Mouse (Mus musculus) embryonic facial prominence, embryonic 13.5 days (tissue): ENCODE results near the gene Nrip2. TPM values are rescaled to one million over a fixed set of nuclear protein-coding genes. Genes with fewer than 3 reads are reported as not detected.

Experiments used
- ATAC-seq: fragments of 200-750 bp; cut with Nextera tagmentation; 2 replicates; pipeline ENCODE4 v1.8.0; 2017; ENCODE audit warnings: low read depth; ENCODE audit not compliant: insufficient number of reproducible peaks, insufficient read depth, low FRiP score, low TSS enrichment
- H3K27ac ChIP-seq: fragments of 300-500 bp; sonication (generic); 2 replicates; pipeline ENCODE4 v1.5.1; 2015; ENCODE audit warnings: moderate library complexity, mild to moderate bottlenecking, inconsistent platforms
- H3K27me3 ChIP-seq: fragments of 300-500 bp; sonication (generic); 2 replicates; pipeline ENCODE4 v1.6.1; 2015; ENCODE audit warnings: mild to moderate bottlenecking, inconsistent platforms
- H3K36me3 ChIP-seq: fragments of 300-500 bp; sonication (generic); 2 replicates; pipeline ENCODE4 v1.6.1; 2015; ENCODE audit warnings: mild to moderate bottlenecking, inconsistent platforms
- H3K4me1 ChIP-seq: fragments of 300-500 bp; sonication (generic); 2 replicates; pipeline ENCODE4 v1.6.1; 2015; ENCODE audit warnings: inconsistent platforms
- H3K4me2 ChIP-seq: fragments of 300-500 bp; sonication (generic); 2 replicates; pipeline ENCODE4 v1.6.1; 2015; ENCODE audit warnings: moderate library complexity, mild to moderate bottlenecking, inconsistent platforms
- H3K4me3 ChIP-seq: fragments of 300-500 bp; sonication (generic); 2 replicates; pipeline ENCODE4 v1.5.1; 2015; ENCODE audit warnings: mild to moderate bottlenecking, inconsistent platforms
- H3K9ac ChIP-seq: fragments of 300-500 bp; sonication (generic); 2 replicates; pipeline ENCODE4 v1.6.1; 2015; ENCODE audit warnings: mild to moderate bottlenecking, inconsistent platforms
- H3K9me3 ChIP-seq: fragments of 300-500 bp; sonication (generic); 2 replicates; pipeline ENCODE4 v1.6.1; 2016; ENCODE audit warnings: inconsistent platforms
- WGBS: fragments of 180-500 bp; shearing (Covaris S2); methylation state at CpG from one replicate; pipeline ENCODE4 v1.1.7; 2015; ENCODE audit warnings: mixed read lengths; 5-methylcytosine and 5-hydroxymethylcytosine counted together
- polyA plus RNA-seq: library from polyadenylated mRNA; unstranded; fragments of >200 nt; fragmentation: Nextera tagmentation; extraction: Ambion mirVana; gene quantifications from 2 replicates; pipeline ENCODE4 v1.2.1, GENCODE M21; 2015

Gene Nrip2
- 5.1 and 5.7 TPM in 2 replicates for polyA plus RNA-seq

- H3K27me3 ChIP-seq, result no peaks in the 10 kb centered on the region
- H3K27ac ChIP-seq, result peak within 1 kb of the TSS; percentile 48; the same call in 1 of the 2 replicates
- ATAC-seq, result no peak
- no peaks in the 10 kb centered on the region for H3K9me3 ChIP-seq
- peak within 1 kb of the TSS; percentile 29 for H3K4me3 ChIP-seq
- H3K4me2 ChIP-seq, result peak within 1 kb of the TSS; percentile 49
- no peaks in the 10 kb centered on the region for H3K36me3 ChIP-seq
- peaks cover 13% of the 10 kb centered on the region; the same call in 1 of the 2 replicates for H3K4me1 ChIP-seq
- WGBS, result 78% methylated on average over 3 of the region's 3 CpGs
- peak within 1 kb of the TSS; percentile 64 for H3K9ac ChIP-seq
Observed at GRCm38 (mm10) chr6:128398996-128399395, at the start of gene Nrip2. Gene Nrip2, plus strand, starts transcription at chr6:128399296.

GRCm38 (mm10) chr6:128349711-128350110, 49.4 kb upstream of the Nrip2 start:
- Histone ChIP-seq H3K27me3 (no peaks in the 10 kb centered on the region), H3K27ac (peak overlapping the region; percentile 65), H3K9ac (no peak overlapping the region), H3K9me3 (no peaks in the 10 kb centered on the region), H3K36me3 (peaks cover 10% of the 10 kb centered on the region), H3K4me2 (no peak overlapping the region), H3K4me3 (no peak overlapping the region), H3K4me1 (peaks cover 28% of the 10 kb centered on the region)
- 25% methylated on average over 7 of the region's 7 CpGs for WGBS
- ATAC-seq, result no peak

GRCm38 (mm10) chr6:128354140-128354539, 45.0 kb upstream of the Nrip2 start:
- WGBS, result 34% methylated on average over 3 of the region's 3 CpGs
- H3K9ac ChIP-seq, result peak overlapping the region; percentile 52

GRCm38 (mm10) chr6:128355201-128355681, 43.9 kb upstream of the Nrip2 start:
- H3K27me3 ChIP-seq, result no peaks in the 10 kb centered on the region
- peak overlapping the region; percentile 62 for H3K4me2 ChIP-seq
- H3K9ac ChIP-seq, result peak overlapping the region; percentile 88
- H3K36me3 ChIP-seq, result peaks cover 30% of the 10 kb centered on the region
- ATAC-seq, result peak; percentile 68
- peaks cover 26% of the 10 kb centered on the region for H3K4me1 ChIP-seq
- H3K4me3 ChIP-seq, result peak overlapping the region; percentile 80
- peak overlapping the region; percentile 95 for H3K27ac ChIP-seq
- under 1% methylated on average over 28 of the region's 28 CpGs for WGBS
- H3K9me3 ChIP-seq, result no peaks in the 10 kb centered on the region

More at GRCm38 (mm10) chr6:128354140-128354539, 45.0 kb upstream of the Nrip2 start:
- H3K27me3 ChIP-seq, result no peaks in the 10 kb centered on the region
- H3K9me3 ChIP-seq, result no peaks in the 10 kb centered on the region
- ATAC-seq, result no peak
- peak overlapping the region; percentile 62 for H3K4me2 ChIP-seq
- peaks cover 31% of the 10 kb centered on the region for H3K36me3 ChIP-seq
- peak overlapping the region; percentile 80 for H3K4me3 ChIP-seq
- H3K4me1 ChIP-seq, result peaks cover 25% of the 10 kb centered on the region
- no peak overlapping the region for H3K27ac ChIP-seq

- Histone ChIP-seq H3K9ac (peak within 1 kb of the TSS; percentile 88), H3K4me2 (peak within 1 kb of the TSS; percentile 62), H3K27ac (peak within 1 kb of the TSS; percentile 95), H3K4me3 (peak within 1 kb of the TSS; percentile 80), H3K36me3 (peaks cover 24% of the 10 kb centered on the region), H3K9me3 (no peaks in the 10 kb centered on the region), H3K4me1 (peaks cover 29% of the 10 kb centered on the region), H3K27me3 (no peaks in the 10 kb centered on the region)
- ATAC-seq, result peak; percentile 98
- under 1% methylated on average over 42 of the region's 42 CpGs for WGBS
Observed at GRCm38 (mm10) chr6:128355726-128356416, 43.2 kb upstream of the Nrip2 start, which contains the start of gene Tulp3. Gene Tulp3, minus strand, starts transcription at chr6:128355851.

GRCm38 (mm10) chr6:128358999-128359398, 40.1 kb upstream of the Nrip2 start:
- Histone ChIP-seq H3K9me3 (no peaks in the 10 kb centered on the region), H3K36me3 (peaks cover 21% of the 10 kb centered on the region), H3K27me3 (no peaks in the 10 kb centered on the region), H3K4me1 (peaks cover 37% of the 10 kb centered on the region), H3K4me2 (no peak overlapping the region), H3K9ac (no peak overlapping the region), H3K4me3 (no peak overlapping the region), H3K27ac (no peak overlapping the region)
- ATAC-seq, result no peak
- 30% methylated on average over 2 of the region's 2 CpGs for WGBS

- Histone ChIP-seq H3K36me3 (peaks cover 34% of the 10 kb centered on the region), H3K9ac (peak overlapping the region; percentile 94), H3K4me2 (peak overlapping the region; percentile 86), H3K9me3 (no peaks in the 10 kb centered on the region), H3K27ac (peak overlapping the region; percentile 97), H3K4me1 (peaks cover 40% of the 10 kb centered on the region), H3K4me3 (peak overlapping the region; percentile 96), H3K27me3 (no peaks in the 10 kb centered on the region)
- ATAC-seq, result no peak
- 16% methylated on average over 9 of the region's 9 CpGs for WGBS
Observed at GRCm38 (mm10) chr6:128361901-128362300, 37.2 kb upstream of the Nrip2 start.

GRCm38 (mm10) chr6:128362381-128363006, 36.6 kb upstream of the Nrip2 start, which contains the start of the genes Rhno1 and Foxm1:
Gene Rhno1, minus strand, starts transcription at chr6:128362911.
Gene Foxm1, plus strand, starts transcription at chr6:128362967.
- no peaks in the 10 kb centered on the region for H3K27me3 ChIP-seq
- H3K4me3 ChIP-seq, result peak within 1 kb of the TSS; percentile 96
- peak within 1 kb of the TSS; percentile 86 for H3K4me2 ChIP-seq
- peak within 1 kb of the TSS; percentile 97 for H3K27ac ChIP-seq
- H3K9ac ChIP-seq, result peak within 1 kb of the TSS; percentile 94
- WGBS, result under 1% methylated on average over 51 of the region's 76 CpGs
- no peaks in the 10 kb centered on the region for H3K9me3 ChIP-seq
- peaks cover 40% of the 10 kb centered on the region for H3K4me1 ChIP-seq
- H3K36me3 ChIP-seq, result peaks cover 34% of the 10 kb centered on the region
- ATAC-seq, result peak; percentile 87

- Histone ChIP-seq H3K4me2 (peak overlapping the region; percentile 86), H3K4me3 (peak overlapping the region; percentile 96), H3K27me3 (no peaks in the 10 kb centered on the region), H3K27ac (peak overlapping the region; percentile 97), H3K36me3 (peaks cover 33% of the 10 kb centered on the region), H3K4me1 (peaks cover 40% of the 10 kb centered on the region), H3K9ac (peak overlapping the region; percentile 94), H3K9me3 (no peaks in the 10 kb centered on the region)
- WGBS, result 2% methylated on average over 46 of the region's 46 CpGs
- ATAC-seq, result no peak
Observed at GRCm38 (mm10) chr6:128363007-128363825, 35.9 kb upstream of the Nrip2 start.

- Histone ChIP-seq H3K9ac (0 out of 2 replicates have a peak overlapping the region, but pooled peaks have one; percentile 27), H3K36me3 (peaks cover 39% of the 10 kb centered on the region), H3K4me1 (peaks cover 38% of the 10 kb centered on the region), H3K4me3 (no peak overlapping the region), H3K27ac (no peak overlapping the region), H3K9me3 (no peaks in the 10 kb centered on the region), H3K27me3 (no peaks in the 10 kb centered on the region), H3K4me2 (no peak overlapping the region)
- WGBS, result 82% methylated on average over 6 of the region's 6 CpGs
- no peak for ATAC-seq
Observed at GRCm38 (mm10) chr6:128364721-128365120, 34.4 kb upstream of the Nrip2 start.

- Histone ChIP-seq H3K27ac (no peak overlapping the region), H3K36me3 (peaks cover 57% of the 10 kb centered on the region), H3K9me3 (no peaks in the 10 kb centered on the region), H3K4me3 (no peak overlapping the region), H3K9ac (no peak overlapping the region), H3K27me3 (no peaks in the 10 kb centered on the region), H3K4me1 (peaks cover 21% of the 10 kb centered on the region), H3K4me2 (no peak overlapping the region)
- 93% methylated on average over 5 of the region's 5 CpGs for WGBS
- ATAC-seq, result no peak
Observed at GRCm38 (mm10) chr6:128366466-128366865, 32.6 kb upstream of the Nrip2 start.
